Mouse (Mus musculus): ENCODE measurements around the gene 4930563M21Rik.
"Not testable (repeated sequence)": the region's sequence is repeated elsewhere in the genome, so short reads cannot be mapped to it uniquely, and the experiment has no call there.

4930563M21Rik gene

DNA sequence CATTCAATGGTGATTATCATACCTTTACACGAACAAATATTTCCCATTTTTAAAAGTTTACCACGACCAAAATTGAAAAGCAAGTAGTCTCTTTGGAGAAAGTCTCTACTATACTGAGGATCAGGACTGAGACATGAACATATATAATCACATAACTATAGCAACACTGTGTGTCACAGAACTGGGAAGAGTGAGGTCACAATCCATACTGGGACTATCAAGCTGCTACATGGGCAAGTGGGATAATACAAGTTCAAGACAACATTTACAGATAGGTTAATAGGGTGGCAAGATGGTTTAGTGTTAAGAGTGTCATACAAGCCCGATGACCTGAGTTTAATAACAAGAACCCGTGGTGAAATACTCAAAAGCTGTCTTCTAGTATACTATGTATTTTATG, at the start of gene 4930563M21Rik:
TSS of gene 4930563M21Rik (minus strand) at position 101 of the 400 bp plus-strand sequence.
- DNase-seq = no peak

DNA sequence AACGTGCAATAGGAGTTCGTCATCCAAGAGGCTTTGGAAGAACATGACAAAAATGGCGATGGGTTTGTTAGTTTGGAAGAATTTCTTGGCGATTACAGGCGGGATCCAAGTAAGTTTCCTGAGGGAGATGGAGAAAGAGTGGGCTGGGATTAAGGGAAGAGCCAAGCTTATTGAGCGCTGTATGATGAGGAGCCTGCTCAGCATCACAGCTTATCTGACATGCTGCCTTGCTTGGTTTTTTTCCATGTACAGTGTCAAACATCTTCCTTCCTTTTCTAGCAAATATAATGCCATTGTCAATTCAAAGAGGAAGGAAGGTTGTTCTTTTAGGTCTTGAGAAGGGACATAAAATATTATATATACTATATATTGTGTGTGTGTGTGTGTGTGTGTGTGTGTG, 45.8 kb upstream of the 4930563M21Rik start:
- no peak for DNase-seq

DNA sequence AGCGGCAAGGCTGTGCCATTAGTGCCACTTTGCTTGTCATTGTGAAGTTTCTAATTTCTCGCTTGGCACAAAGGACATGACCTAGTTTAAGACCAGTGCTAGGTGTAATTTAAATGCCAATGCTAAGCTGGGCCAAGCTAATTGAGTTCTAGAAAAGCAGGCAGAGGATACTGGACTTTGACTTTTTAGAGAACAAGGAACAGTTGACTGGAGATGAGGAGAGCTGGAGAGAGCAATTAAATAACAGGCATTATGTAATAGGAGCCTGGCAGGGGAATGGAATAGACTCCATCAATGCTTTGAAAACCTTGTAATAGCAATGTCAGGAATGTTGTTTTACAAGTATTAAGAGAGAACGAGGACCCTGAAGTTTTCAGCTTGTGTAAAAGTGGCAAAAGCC, 43.4 kb upstream of the 4930563M21Rik start:
- DNase-seq = no peak

DNA sequence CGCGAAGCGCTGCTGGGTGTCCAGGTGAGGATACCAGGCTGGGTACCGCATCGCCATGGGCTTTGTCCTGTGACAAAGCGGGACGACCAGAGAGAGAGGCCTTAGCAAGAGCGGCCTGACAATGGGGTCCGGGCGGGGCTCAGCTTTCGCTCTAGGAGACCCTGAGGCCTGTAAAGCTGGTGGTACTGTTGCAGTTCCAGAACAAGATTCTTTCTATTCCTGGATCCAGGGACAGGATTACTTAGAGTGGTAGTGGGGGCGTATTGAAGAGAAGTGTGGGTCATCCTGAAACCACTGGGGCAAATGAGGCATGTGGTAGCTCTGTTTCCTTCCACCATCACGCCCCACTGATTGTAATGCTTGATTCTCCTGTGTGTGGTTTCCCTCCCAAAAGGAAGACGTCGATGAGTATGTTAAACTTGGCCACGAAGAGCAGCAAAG, 31.9 kb upstream of the 4930563M21Rik start:
- no peak for DNase-seq

DNA sequence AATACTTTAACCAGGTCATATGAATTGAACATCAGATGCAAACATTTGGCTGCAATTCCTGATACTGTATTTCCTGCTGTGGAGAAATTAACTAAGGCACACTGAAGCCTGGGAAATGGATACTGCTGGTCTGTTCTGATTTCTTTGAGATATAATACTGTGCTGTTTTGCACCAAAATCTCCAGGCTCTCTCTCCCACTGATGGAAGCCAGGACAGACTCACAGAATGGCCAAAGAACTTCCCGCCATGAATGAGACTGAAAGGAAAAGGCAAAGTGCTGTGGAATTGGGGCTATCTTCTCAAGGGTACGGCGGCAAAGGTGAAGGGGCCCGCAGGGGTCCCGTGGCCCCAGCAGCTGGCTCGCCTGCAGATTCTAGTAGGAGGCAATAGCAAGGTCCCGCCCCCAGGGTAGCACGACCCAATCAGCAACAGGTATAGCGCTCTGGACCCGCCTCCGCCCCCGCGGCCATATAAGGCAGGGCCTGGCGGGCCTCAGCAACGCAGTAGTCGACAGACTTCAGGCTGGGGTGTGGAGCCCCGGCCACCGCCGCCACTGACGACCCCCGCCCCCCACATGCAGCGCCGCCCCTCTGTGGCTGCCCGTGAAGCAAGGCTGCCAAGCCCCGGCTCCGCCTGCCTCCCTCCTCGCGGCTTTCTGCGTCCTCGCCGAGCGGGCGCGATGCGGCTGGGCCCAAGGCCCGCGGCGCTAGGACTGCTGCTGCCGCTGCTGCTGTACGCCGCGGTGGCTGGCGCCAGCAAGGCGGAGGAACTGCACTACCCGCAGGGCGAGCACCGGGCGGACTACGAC, 31.2 kb upstream of the 4930563M21Rik start, which contains the start of gene Rcn2:
TSS of gene Rcn2 (plus strand) at position 474 of the 809 bp plus-strand sequence.
- peak; percentile 95 to 96 for DNase-seq

DNA sequence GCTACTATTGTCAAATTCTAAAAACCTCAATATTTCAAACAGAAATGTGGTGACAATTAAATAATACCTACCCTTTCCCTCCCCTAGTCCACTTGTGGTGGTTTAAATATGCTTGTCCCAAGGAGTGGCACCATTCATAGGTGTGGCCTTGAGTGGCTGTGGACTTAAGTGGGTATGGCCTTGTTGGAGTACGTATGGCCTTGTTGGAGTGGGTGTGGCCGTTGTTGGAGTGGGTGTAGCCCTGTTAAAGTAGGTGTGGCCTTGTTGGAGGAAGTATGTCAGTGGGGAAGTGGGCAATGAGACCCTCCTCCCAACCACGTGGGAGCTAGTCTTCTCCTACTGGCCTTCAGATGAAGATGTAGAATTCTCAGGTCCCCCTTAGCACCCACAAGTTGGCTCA, 21.9 kb upstream of the 4930563M21Rik start:
- DNase-seq = peak in 1 of 2 experiments; percentile 7

DNA sequence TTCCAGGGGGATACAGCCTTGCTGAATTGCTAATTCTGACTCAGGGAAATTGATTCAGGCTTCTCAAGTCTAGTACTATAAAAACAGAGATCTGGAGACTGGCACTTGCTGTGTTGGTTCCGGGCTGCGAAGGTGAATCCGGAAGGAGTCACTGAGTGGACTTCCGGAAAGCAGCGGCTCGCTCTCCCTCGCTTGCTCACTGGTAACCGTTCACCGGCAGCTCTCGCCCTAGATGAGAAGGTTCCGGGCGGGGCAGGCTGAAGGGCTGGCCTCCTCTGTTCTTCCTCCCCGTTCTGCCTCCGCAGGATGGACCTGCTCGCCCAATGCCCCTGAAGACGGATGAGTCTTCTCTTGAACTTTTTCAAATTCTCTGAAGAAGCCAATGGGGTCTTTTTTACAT, 16.9 kb upstream of the 4930563M21Rik start:
- no peak for DNase-seq

DNA sequence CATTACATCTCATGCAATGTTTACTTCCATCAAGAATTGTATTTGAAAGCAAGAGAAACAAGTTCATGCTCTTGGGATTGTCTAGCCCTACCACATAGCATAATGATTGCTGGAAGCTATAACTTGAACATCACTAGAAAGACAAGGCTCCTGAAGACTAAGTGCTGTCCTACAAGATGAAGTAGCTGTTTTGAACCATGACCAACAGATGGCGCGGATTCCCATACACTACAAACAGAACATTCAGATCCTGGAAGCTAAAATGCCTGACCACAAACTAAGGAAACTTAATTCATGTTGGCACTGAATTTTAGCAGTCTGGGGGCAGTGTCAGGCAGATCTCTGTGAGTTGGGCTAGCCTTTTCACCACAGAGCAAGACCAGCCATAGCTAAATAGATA, 14.4 kb upstream of the 4930563M21Rik start:
- no peak for DNase-seq

DNA sequence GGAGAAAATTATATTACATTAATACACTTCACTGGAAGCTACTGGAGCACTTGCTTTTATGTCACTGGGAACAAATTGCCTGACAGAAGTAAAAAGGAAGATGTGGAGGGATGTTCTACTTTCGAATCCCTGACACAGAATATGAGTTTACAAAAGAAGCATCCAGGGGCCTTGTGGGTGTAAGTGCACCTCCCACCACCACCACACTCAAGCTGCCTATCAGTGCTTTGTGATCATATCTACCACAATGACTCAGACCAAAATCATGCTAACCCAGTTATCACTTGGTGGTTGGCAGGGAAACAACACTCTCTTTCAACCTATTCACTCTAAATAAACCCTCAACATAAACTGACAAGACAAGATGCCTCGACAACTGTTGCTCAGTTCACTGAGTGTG, 5.7 kb downstream of the 4930563M21Rik start:
- DNase-seq = not testable (repeated sequence)

DNA sequence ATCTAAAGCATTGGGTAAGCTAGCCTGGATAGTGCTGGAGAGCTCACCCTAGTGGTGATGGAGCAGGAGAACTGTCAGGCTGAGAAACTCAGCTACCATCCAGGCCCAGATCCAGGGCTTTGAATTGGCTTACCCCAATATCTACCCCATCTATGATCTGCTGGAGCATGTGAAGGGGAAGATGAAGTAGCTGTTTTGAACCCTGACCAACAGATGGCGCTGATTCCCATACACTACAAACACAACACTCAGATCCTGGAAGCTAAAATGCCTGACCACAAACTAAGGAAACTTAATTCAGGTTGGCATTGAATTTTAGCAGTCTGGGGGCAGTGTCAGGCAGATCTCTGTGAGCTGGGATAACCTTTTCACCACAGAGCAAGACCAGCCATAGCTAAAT, 63.5 kb downstream of the 4930563M21Rik start:
- DNase-seq = peak; percentile 16 to 18

DNA sequence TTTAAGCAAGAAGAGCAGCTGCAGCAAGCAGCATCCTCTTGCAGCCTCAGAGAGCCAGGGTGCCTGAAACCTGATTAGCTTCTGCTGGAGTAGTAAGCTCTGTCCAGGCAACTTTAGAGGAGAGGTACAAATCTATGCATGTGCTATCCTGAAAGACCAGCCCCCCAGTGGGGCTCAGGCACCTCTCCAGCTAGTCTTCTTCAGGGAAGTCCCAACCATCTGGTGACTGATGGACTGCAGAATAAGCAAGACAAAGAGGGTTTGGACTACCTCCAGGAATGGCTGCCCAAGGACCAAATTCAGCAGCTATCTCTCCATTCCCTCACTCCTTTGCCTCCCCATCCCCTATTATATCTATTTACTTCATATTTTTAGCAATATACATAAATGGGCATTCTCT, 69.0 kb downstream of the 4930563M21Rik start:
- no peak for DNase-seq

DNA sequence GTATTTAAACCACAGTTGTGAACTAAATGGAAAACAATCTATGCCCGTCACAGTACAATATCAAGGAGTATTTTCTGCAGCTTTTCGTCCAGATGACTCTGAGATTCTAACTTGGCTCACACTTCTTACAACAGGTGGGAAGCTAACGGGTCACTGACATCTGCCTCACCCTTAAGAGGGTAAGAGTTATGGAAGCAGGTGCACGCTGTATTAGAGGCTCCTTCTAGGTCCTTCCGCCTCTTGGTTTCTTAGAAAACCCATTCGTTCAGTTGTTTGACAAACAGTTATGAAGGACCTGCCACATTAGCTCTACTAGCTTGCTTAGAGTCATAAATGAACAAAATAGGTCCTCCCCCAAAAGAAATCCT, 71.7 kb downstream of the 4930563M21Rik start:
- DNase-seq = no peak

DNA sequence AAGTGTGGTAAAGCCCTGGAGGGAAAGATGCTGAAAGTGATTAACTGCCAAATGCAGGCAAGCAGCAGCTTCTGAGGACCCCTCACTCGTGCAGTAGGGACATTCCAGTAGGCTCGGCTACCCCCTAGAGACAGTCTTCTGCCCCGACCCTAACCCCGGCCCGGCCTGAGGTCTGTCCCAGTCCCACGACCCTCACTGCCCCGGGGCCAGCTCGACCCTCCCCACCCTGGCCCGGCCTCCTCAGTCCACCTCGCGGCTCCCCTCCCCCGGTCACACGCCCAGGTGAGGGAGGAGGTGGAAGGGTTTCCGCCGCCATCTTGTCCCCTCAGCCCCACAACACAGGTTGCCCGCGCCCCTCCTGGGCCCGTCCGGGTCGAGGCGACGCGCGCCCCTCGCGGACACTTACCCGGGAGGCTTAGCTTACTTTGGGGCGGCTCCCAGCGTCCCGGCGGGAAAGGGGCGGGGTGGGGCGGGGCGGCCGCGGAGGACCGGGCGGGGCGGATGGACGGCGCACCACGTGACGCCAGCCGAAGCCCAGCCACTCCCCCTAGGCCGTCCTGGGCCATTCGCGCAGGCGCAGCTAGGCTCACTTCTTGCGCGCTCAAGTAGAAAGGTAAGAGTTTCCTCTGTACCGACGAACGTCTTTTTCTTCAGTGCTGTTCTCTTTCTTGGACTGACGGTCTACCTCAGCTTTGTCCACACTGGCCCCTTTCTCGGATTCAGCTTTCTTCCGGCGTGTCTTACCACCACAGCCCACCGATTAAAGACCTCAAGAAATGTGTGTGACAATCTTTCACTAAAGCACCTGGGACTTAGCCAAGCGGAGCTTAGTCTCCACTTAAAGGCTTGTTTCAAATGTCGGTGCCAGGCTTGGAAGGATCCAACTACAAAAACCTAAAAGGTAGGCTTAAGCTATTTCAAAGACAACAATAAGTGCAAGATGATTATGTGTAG, 72.4 kb downstream of the 4930563M21Rik start, which contains the start of gene Scaper:
TSS of gene Scaper (minus strand) at position 456 of the 954 bp plus-strand sequence.
- DNase-seq = peak; percentile 90 to 91

DNA sequence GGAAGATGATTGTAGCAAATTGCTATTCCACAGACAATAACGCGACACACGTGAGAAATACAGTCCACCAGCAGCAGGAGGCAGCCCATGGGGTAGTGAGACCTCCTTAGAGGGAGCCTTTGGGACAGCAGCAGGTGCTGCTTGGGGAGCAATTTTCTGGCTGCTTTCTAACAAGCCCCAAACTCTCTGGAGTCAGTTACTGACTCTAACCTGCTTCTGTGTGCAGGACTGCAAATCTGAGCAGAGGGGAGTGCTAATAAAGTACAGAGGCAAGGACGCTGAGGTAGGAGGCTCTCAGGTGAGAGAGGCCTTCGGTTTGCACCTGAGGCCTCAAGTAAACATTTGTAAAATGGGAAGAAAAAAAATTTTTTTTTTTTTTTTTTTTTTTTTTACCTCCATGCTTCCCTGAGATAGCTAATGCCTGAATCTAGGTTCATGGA, 73.1 kb downstream of the 4930563M21Rik start:
- no peak for DNase-seq

DNA sequence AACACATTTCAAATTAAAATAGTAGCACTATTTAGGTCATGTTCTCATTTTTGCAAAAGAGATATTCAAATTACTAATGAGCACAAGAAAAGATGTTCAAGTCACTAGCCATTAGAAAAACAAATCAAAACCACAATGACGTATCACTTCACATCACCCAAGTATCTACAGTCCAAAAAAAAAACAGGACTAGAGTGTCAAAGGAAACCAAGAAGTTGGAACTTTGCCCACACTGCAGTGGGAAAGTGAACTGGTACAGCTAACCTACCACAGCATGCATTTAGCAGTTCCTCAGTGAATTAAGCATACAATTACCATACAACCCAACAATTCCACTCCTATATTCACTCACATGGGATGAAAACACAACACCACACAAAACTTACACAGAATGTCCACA, 77.9 kb downstream of the 4930563M21Rik start:
- no peak for DNase-seq

DNA sequence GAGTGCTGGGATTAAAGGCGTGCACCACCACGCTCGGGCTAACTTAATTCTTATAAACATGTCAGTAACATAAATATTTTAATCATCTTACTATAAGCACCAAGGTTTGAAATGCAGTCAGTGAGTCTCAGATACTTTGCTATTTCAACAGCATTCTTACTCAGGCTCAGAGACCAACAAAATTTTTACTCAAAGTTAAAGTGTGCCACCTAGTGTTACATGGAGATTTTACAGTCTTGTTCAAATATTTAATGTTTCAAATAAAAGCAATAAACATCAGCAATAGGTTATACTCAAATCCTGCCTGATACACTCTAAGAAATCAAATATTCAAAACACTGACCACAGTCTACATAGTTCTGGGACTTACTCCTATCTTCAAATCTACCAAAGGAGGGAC, 91.8 kb downstream of the 4930563M21Rik start:
- DNase-seq = no peak

DNA sequence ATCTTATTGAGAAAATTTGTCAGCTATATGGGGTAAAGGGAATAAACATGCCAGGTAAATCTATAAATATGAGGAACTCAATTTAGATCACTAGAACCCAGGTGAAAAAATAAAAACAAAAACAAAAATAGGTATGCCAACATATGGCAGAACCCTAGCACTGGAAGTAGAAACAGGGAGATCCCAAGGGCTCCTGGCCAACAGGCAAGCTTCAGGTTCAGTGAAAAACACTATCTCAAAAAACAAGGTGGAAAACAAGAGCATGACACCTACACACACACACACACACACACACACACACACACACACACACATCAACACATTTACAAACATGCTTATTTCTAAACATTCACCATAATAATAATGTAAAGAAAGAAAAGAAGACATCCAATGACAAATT, 93.6 kb downstream of the 4930563M21Rik start:
- DNase-seq = no peak

All from lung, adult 18-20 months (tissue).